Mouse (Mus musculus): ENCODE measurements around the gene Syngr3.
"Not testable (repeated sequence)": the region's sequence is repeated elsewhere in the genome, so short reads cannot be mapped to it uniquely, and the experiment has no call there.

Syngr3 gene

GRCm38 (mm10) chr17:24719494-24720222, 29.9 kb upstream of the Syngr3 start:
- DNase-seq: peak; percentile 100

GRCm38 (mm10) chr17:24718938-24719337, 29.2 kb upstream of the Syngr3 start:
- not testable (repeated sequence) for DNase-seq

GRCm38 (mm10) chr17:24717943-24718342, 28.2 kb upstream of the Syngr3 start, which contains the start of the genes Rnf151 and Rps2:
Rnf151 (minus strand) TSS chr17:24718063.
Rps2 (plus strand) TSS chr17:24718116.
- no peak for DNase-seq

GRCm38 (mm10) chr17:24716166-24716682, 26.5 kb upstream of the Syngr3 start:
- no peak for DNase-seq

- DNase-seq: no peak
Measured at GRCm38 (mm10) chr17:24715556-24715955, 25.8 kb upstream of the Syngr3 start.

GRCm38 (mm10) chr17:24708646-24709045, 18.9 kb upstream of the Syngr3 start:
- DNase-seq: peak; percentile 47

- peak; percentile 41 for DNase-seq
Measured at GRCm38 (mm10) chr17:24707801-24708425, 18.2 kb upstream of the Syngr3 start.

GRCm38 (mm10) chr17:24706982-24707800, 17.4 kb upstream of the Syngr3 start, which contains the start of gene Tbl3:
Tbl3 (minus strand) TSS chr17:24707660.
- DNase-seq: peak; percentile 97

- DNase-seq: no peak
Measured at GRCm38 (mm10) chr17:24705821-24706220, 16.1 kb upstream of the Syngr3 start.

- no peak for DNase-seq
Measured at GRCm38 (mm10) chr17:24701251-24701650, 11.5 kb upstream of the Syngr3 start.

GRCm38 (mm10) chr17:24699473-24699872, 9.7 kb upstream of the Syngr3 start:
- DNase-seq: no peak

GRCm38 (mm10) chr17:24698715-24699114, 9.0 kb upstream of the Syngr3 start:
- DNase-seq: no peak

- DNase-seq: peak; percentile 41
Measured at GRCm38 (mm10) chr17:24697985-24698384, 8.2 kb upstream of the Syngr3 start.

GRCm38 (mm10) chr17:24696011-24696697, 6.4 kb upstream of the Syngr3 start, which contains the start of the genes Gfer and Noxo1:
Gfer (minus strand) TSS chr17:24696156.
Noxo1 (plus strand) TSS chr17:24696234.
- DNase-seq: peak; percentile 94

GRCm38 (mm10) chr17:24695326-24696010, 5.7 kb upstream of the Syngr3 start:
- DNase-seq: no peak

GRCm38 (mm10) chr17:24692385-24692784, 2.6 kb upstream of the Syngr3 start:
- DNase-seq: no peak

- no peak for DNase-seq
Measured at GRCm38 (mm10) chr17:24687599-24687998, 2.2 kb downstream of the Syngr3 start.

GRCm38 (mm10) chr17:24687146-24687595, 2.6 kb downstream of the Syngr3 start:
- DNase-seq: peak; percentile 63

GRCm38 (mm10) chr17:24686514-24686913, 3.2 kb downstream of the Syngr3 start:
- DNase-seq: peak; percentile 72

- DNase-seq: no peak
Measured at GRCm38 (mm10) chr17:24677500-24678080, 12.2 kb downstream of the Syngr3 start.

- DNase-seq: no peak
Measured at GRCm38 (mm10) chr17:24676877-24677276, 12.9 kb downstream of the Syngr3 start.

Measured in embryo, embryonic 11 days (tissue).